Mouse (Mus musculus): ENCODE results near the gene Pla2g15.

DNA sequence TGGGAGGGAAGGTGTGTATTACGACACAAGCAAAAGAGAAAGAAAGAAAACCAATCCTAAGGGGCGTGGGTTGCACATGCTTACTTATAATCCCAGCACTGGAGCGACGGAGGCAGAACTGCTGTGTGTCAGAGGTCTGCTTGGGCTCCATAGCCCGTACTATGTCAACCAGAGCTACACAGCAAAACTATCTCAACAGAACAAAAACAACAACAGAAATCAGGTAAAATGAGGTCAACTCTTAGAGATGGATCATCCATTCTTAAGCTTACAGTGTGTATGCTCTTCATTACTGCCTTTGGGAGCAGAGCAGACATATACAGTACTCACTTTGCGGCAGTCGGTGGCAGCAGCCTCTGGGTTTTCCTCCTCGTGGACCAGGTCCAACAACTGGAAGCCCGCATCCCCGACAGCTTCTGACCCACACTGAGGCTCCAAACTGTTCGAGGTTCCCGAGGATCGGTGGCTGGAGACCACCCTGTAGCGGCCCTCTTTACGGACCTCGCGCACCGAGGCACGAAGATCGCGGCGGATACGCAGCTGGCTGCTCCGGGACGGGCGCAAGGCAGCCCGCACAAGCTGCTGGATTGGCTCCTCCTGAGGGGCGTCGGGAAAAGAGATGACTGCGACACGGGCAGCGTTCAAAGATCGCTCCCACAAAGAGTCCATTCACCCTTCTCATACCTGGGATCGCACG is 60.0 kb downstream of the Pla2g15 start:
- TF ChIP-seq CTCF (IDR thresholded peaks at IDR 0.05; ENCODE audit: low read depth) (no peak), EP300 (optimal IDR thresholded peaks at IDR 0.05) (no peak)

Measured in stomach, postnatal 0 days (tissue).